Mouse (Mus musculus): ENCODE results near the gene Akap1. TPM values are rescaled to one million over a fixed set of nuclear protein-coding genes. Genes with fewer than 3 reads are reported as not detected.

Gene Akap1
- total RNA-seq, 2 experiments from 2014 or later, result 52.9 to 55.4 TPM

- no peak for DNase-seq
- intact Hi-C loops (cut with DNase I), result no loop called here
Measured at GRCm38 (mm10) chr11:88796207-88796606, 68.2 kb downstream of the Akap1 start.

- no peak for DNase-seq
- intact Hi-C loops (cut with DNase I), result no loop called here
Measured at GRCm38 (mm10) chr11:88789893-88790292, 74.5 kb downstream of the Akap1 start.

- intact Hi-C loops (cut with DNase I), result no loop called here
- no peak for DNase-seq
Measured at GRCm38 (mm10) chr11:88786816-88787215, 77.6 kb downstream of the Akap1 start.

DNA sequence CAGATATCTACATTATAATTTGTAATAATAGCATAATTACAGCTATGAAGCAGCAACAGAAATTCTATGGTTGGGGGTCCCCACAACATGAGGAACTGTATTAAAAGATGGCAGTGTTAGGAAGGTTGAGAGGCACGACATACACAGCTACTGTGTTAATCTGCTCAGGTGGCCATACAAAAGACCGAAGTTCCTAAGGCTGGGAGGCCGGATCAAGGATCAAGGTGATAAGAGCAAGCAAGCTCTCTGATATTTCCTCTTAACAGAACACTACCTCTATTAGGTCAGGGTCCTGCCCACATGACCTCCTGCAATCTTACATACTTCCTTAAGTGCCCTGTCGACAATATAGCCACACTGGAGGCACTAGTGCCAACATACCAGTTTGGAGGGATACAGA, 80.9 kb downstream of the Akap1 start:
- DNase-seq, result no peak
- intact Hi-C loops (cut with DNase I), result no loop called here

GRCm38 (mm10) chr11:88782531-88782930, 81.9 kb downstream of the Akap1 start:
- intact Hi-C loops (cut with DNase I), result no loop called here
- DNase-seq, result no peak

Other genes with a start within 250 kb of the Akap1 start
- 10 to 100 TPM; 75.8 to 90.1 TPM for gene Msi2, start 146.1 kb downstream of the Akap1 start, total RNA-seq (2021)
- 10 to 100 TPM; 26.7 to 26.8 TPM for gene Scpep1, start 90.9 kb upstream of the Akap1 start, total RNA-seq (2021)
- not detected for gene Elobl, start 102.3 kb upstream of the Akap1 start, total RNA-seq (2021)
- gene Coil, start 105.7 kb upstream of the Akap1 start, total RNA-seq (2021), result 10 to 100 TPM; 27.8 to 28.3 TPM
- gene Trim25, start 134.8 kb upstream of the Akap1 start, total RNA-seq (2021), result 1 to 10 TPM; 5.6 to 5.8 TPM
- gene Dgke, start 202.3 kb upstream of the Akap1 start, total RNA-seq (2021), result 10 to 100 TPM; 31.6 to 33.7 TPM
- not detected for gene Gm525, start 209.3 kb upstream of the Akap1 start, total RNA-seq (2021)

Measured in left cerebral cortex, postnatal 4 days (tissue).